Comparison of ENCODE assay signal across 7 mouse cellular contexts in the genomic region with DNA sequence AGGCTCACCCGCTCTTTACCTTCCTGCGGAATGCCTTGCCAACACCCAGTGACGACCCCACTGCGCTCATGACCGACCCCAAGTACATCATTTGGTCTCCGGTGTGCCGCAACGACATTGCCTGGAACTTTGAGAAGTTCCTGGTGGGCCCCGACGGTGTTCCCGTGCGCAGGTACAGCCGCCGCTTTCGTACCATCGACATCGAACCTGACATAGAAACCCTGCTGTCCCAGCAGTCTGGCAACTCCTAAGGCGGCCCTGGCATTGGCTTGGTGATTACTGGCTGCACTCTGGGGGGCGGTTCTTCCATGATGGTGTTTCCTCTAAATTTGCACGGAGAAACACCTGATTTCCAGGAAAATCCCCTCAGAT. TPM values are rescaled to one million over a fixed set of nuclear protein-coding genes. Genes with fewer than 3 reads are reported as not detected.
DNase-seq lines count a peak whose midpoint lies in the region; ATAC-seq and TF ChIP-seq lines count a peak whose summit lies in the region.

No protein-coding gene starts in this region.

- TF ChIP-seq CTCF in CH12.LX (conservative IDR thresholded peaks at IDR 0.05 in 1 of 2, IDR thresholded peaks at IDR 0.05 in 1 of 2; ENCODE audit: low read depth in 2 of 2, low read length in 2 of 2), result no peak

- no peak for TF ChIP-seq EP300 in CH12.LX (IDR thresholded peaks at IDR 0.05; ENCODE audit: low read length)

- H3K9ac ChIP-seq in CH12.LX (ENCODE audit: insufficient read depth, low read depth), result peak overlapping the region; percentile 81
- H3K9ac ChIP-seq in embryonic facial prominence, embryonic 14.5 days (ENCODE audit: low read depth, low read length), result peak overlapping the region; percentile 94
- peak overlapping the region; percentile 99 for H3K9ac ChIP-seq in liver, embryonic 13.5 days
- peak overlapping the region; percentile 84 for H3K9ac ChIP-seq in neural tube, embryonic 15.5 days (replicated peaks)

- H3K4me2 ChIP-seq in CH12.LX (ENCODE audit: insufficient read depth, low read depth, poor library complexity, severe bottlenecking), result peak overlapping the region; percentile 75
- H3K4me2 ChIP-seq in embryonic facial prominence, embryonic 14.5 days (ENCODE audit: low read depth, low read length), result peak overlapping the region; percentile 80
- H3K4me2 ChIP-seq in liver, embryonic 13.5 days, result peak overlapping the region; percentile 76
- peak overlapping the region; percentile 71 for H3K4me2 ChIP-seq in neural tube, embryonic 15.5 days

- TF ChIP-seq POLR2A in CH12.LX (IDR thresholded peaks at IDR 0.05; ENCODE audit: low read depth, low read length), result no peak

- no peaks in the 10 kb centered on the region for H3K27me3 ChIP-seq in CH12.LX (replicated peaks)
- no peaks in the 10 kb centered on the region for H3K27me3 ChIP-seq in embryonic facial prominence, embryonic 14.5 days (replicated peaks; ENCODE audit: control insufficient read depth, insufficient read depth, low read length)
- H3K27me3 ChIP-seq in hindbrain, embryonic 10.5 days (ENCODE audit: insufficient read depth, poor library complexity, severe bottlenecking), result no peaks in the 10 kb centered on the region
- H3K27me3 ChIP-seq in liver, embryonic 13.5 days, result no peaks in the 10 kb centered on the region
- H3K27me3 ChIP-seq in neural tube, embryonic 15.5 days (replicated peaks), result no peaks in the 10 kb centered on the region

- no peak for ATAC-seq in embryonic facial prominence, embryonic 14.5 days (ENCODE audit: low read depth)
- no peak for ATAC-seq in liver, embryonic 13.5 days (ENCODE audit: low read depth)
- peak; percentile 9; the same call in 1 of the 2 replicates for ATAC-seq in neural tube, embryonic 15.5 days (ENCODE audit: low FRiP score)

- H3K4me1 ChIP-seq in CH12.LX (ENCODE audit: control insufficient read depth in 1 of 2, insufficient read depth in 2 of 2), result peaks cover 14 to 38% of the 10 kb centered on the region in 2 experiments
- H3K4me1 ChIP-seq in embryonic facial prominence, embryonic 14.5 days (ENCODE audit: control insufficient read depth, insufficient read depth, low read length), result peaks cover 10% of the 10 kb centered on the region
- peaks cover 30% of the 10 kb centered on the region for H3K4me1 ChIP-seq in hindbrain, embryonic 10.5 days (replicated peaks)
- H3K4me1 ChIP-seq in liver, embryonic 13.5 days (replicated peaks), result peaks cover 63% of the 10 kb centered on the region
- H3K4me1 ChIP-seq in neural tube, embryonic 15.5 days, result peaks cover 29% of the 10 kb centered on the region

- peak overlapping the region; percentile 87 to 91 (median 89) for H3K4me3 ChIP-seq in CH12.LX (replicated peaks in 1 of 3; ENCODE audit: low read depth in 2 of 3, low read length in 2 of 3, poor library complexity in 1 of 3)
- peak overlapping the region; percentile 81 for H3K4me3 ChIP-seq in embryonic facial prominence, embryonic 14.5 days (ENCODE audit: low read depth, low read length)
- peak overlapping the region; percentile 86 for H3K4me3 ChIP-seq in hindbrain, embryonic 10.5 days
- H3K4me3 ChIP-seq in liver, embryonic 13.5 days (replicated peaks), result peak overlapping the region; percentile 92
- peak overlapping the region; percentile 74 for H3K4me3 ChIP-seq in neural tube, embryonic 15.5 days (replicated peaks)

- no peak for TF ChIP-seq RAD21 in CH12.LX (IDR thresholded peaks at IDR 0.05; ENCODE audit: low read depth, low read length)

- peak; percentile 44 for DNase-seq in CH12.LX (ENCODE audit: extremely low read depth)
- DNase-seq in T-cell, adult 2 months (ENCODE audit: low spot score), result peak; percentile 12
- no peak for DNase-seq in embryonic facial prominence, embryonic 14.5 days (ENCODE audit: low spot score)
- no peak for DNase-seq in hindbrain, embryonic 10.5 days (ENCODE audit: low spot score)
- peak; percentile 44 for DNase-seq in liver, embryonic 13.5 days
- DNase-seq in layer of hippocampus, postnatal 25 days (ENCODE audit: extremely low spot score in 1 of 2, low spot score in 1 of 2), result no peak

- peaks cover 11 to 34% of the 10 kb centered on the region in 2 experiments for H3K36me3 ChIP-seq in CH12.LX (replicated peaks in 1 of 2; ENCODE audit: control insufficient read depth in 1 of 2, insufficient read depth in 1 of 2, low read length in 1 of 2)
- H3K36me3 ChIP-seq in embryonic facial prominence, embryonic 14.5 days (ENCODE audit: control insufficient read depth, insufficient read depth, low read length), result peaks cover 22% of the 10 kb centered on the region
- peaks cover 37% of the 10 kb centered on the region for H3K36me3 ChIP-seq in hindbrain, embryonic 10.5 days
- peaks cover 49% of the 10 kb centered on the region for H3K36me3 ChIP-seq in liver, embryonic 13.5 days
- H3K36me3 ChIP-seq in neural tube, embryonic 15.5 days, result peaks cover 13% of the 10 kb centered on the region

- peak overlapping the region; percentile 81 for H3K27ac ChIP-seq in CH12.LX (ENCODE audit: insufficient read depth, low read depth)
- peak overlapping the region; percentile 95 for H3K27ac ChIP-seq in embryonic facial prominence, embryonic 14.5 days (replicated peaks; ENCODE audit: low read depth, low read length)
- peak overlapping the region; percentile 94 for H3K27ac ChIP-seq in hindbrain, embryonic 10.5 days
- peak overlapping the region; percentile 100 for H3K27ac ChIP-seq in liver, embryonic 13.5 days
- peak overlapping the region; percentile 94 for H3K27ac ChIP-seq in neural tube, embryonic 15.5 days (replicated peaks)

- in situ Hi-C loops in CH12.LX (cut with MboI; ENCODE audit: low pct_ligation_motif_present, low pct_unique_long_range_greater_than_20kb, low sequenced_read_pairs), result no loop called here

- H3K79me2 ChIP-seq in CH12.LX (replicated peaks; ENCODE audit: control insufficient read depth, extremely low read depth, insufficient read depth, poor library complexity, severe bottlenecking), result peaks cover 10% of the 10 kb centered on the region

- dilution Hi-C loops in CH12.LX (cut with MboI; ENCODE audit: extremely low pct_ligation_motif_present, extremely low pct_unique_long_range_greater_than_20kb, low sequenced_read_pairs), result no loop called here

- WGBS in embryonic facial prominence, embryonic 14.5 days, result 8% methylated on average over 20 of the region's 20 CpGs
- WGBS in hindbrain, embryonic 10.5 days, result 20% methylated on average over 20 of the region's 20 CpGs
- WGBS in liver, embryonic 13.5 days (ENCODE audit: insufficient replicate concordance), result 1% methylated on average over 20 of the region's 20 CpGs
- 11% methylated on average over 20 of the region's 20 CpGs for WGBS in neural tube, embryonic 15.5 days

- H3K9me3 ChIP-seq in CH12.LX (replicated peaks; ENCODE audit: low read length), result no peaks in the 10 kb centered on the region
- H3K9me3 ChIP-seq in embryonic facial prominence, embryonic 14.5 days (ENCODE audit: control insufficient read depth, low read length), result no peaks in the 10 kb centered on the region
- no peaks in the 10 kb centered on the region for H3K9me3 ChIP-seq in hindbrain, embryonic 10.5 days
- H3K9me3 ChIP-seq in liver, embryonic 13.5 days (replicated peaks), result no peaks in the 10 kb centered on the region
- H3K9me3 ChIP-seq in neural tube, embryonic 15.5 days (replicated peaks), result no peaks in the 10 kb centered on the region

RNA-seq across cellular contexts. Expression of gene Gpx1, which starts 1.2 kb away (rescaled TPM):
- total RNA-seq in CH12.LX (2012; rRNA removed) (506 and 595 TPM in 2 replicates), CH12.LX (2014; rRNA removed) (750 and 883 TPM in 2 replicates)
- polyA plus RNA-seq in CH12.LX (2012; ENCODE audit: insufficient read length, low read depth), result 694 and 813 TPM in 2 replicates
- polyA plus RNA-seq in embryonic facial prominence, embryonic 14.5 days (2014; fragmentation: Nextera tagmentation; extraction: Ambion mirVana), result 671 and 689 TPM in 2 replicates
- 816 and 892 TPM in 2 replicates for polyA plus RNA-seq in hindbrain, embryonic 10.5 days (2016; fragmentation: Nextera tagmentation; extraction: Ambion mirVana)
- polyA plus RNA-seq in liver, embryonic 13.5 days (2015; fragmentation: Nextera tagmentation; extraction: Ambion mirVana), result 6,829 and 6,884 TPM in 2 replicates
- polyA plus RNA-seq in neural tube, embryonic 15.5 days (2015; fragmentation: Nextera tagmentation; extraction: Ambion mirVana), result 460 and 559 TPM in 2 replicates
- 10 to 100 TPM; 64.8 to 76.7 TPM for total RNA-seq in layer of hippocampus, postnatal 25 days (2021)

RNA-seq across cellular contexts. Expression of gene Usp4, which starts 7.8 kb away (rescaled TPM):
- total RNA-seq in CH12.LX (2012; rRNA removed), result 72.8 and 74.6 TPM in 2 replicates
- total RNA-seq in CH12.LX (2014; rRNA removed), result 50.6 and 52.1 TPM in 2 replicates
- polyA plus RNA-seq in CH12.LX (2012; ENCODE audit: insufficient read length, low read depth), result 86.3 and 93.5 TPM in 2 replicates
- polyA plus RNA-seq in embryonic facial prominence, embryonic 14.5 days (2014; fragmentation: Nextera tagmentation; extraction: Ambion mirVana), result 88.9 and 94.2 TPM in 2 replicates
- polyA plus RNA-seq in hindbrain, embryonic 10.5 days (2016; fragmentation: Nextera tagmentation; extraction: Ambion mirVana), result 124 and 128 TPM in 2 replicates
- 67.0 and 71.0 TPM in 2 replicates for polyA plus RNA-seq in liver, embryonic 13.5 days (2015; fragmentation: Nextera tagmentation; extraction: Ambion mirVana)
- polyA plus RNA-seq in neural tube, embryonic 15.5 days (2015; fragmentation: Nextera tagmentation; extraction: Ambion mirVana), result 110 and 111 TPM in 2 replicates
- 100 to 1,000 TPM; 102 to 108 TPM for total RNA-seq in layer of hippocampus, postnatal 25 days (2021)

RNA-seq across cellular contexts. Expression of gene Tcta, which starts 33.9 kb away (rescaled TPM):
- total RNA-seq in CH12.LX (2012; rRNA removed) (5.0 and 8.7 TPM in 2 replicates), CH12.LX (2014; rRNA removed) (7.3 and 7.4 TPM in 2 replicates)
- polyA plus RNA-seq in CH12.LX (2012; ENCODE audit: insufficient read length, low read depth), result 3.0 and 5.0 TPM in 2 replicates
- 38.2 and 47.8 TPM in 2 replicates for polyA plus RNA-seq in embryonic facial prominence, embryonic 14.5 days (2014; fragmentation: Nextera tagmentation; extraction: Ambion mirVana)
- 20.7 and 32.7 TPM in 2 replicates for polyA plus RNA-seq in hindbrain, embryonic 10.5 days (2016; fragmentation: Nextera tagmentation; extraction: Ambion mirVana)
- 12.7 TPM in 2 replicates for polyA plus RNA-seq in liver, embryonic 13.5 days (2015; fragmentation: Nextera tagmentation; extraction: Ambion mirVana)
- 49.2 and 52.0 TPM in 2 replicates for polyA plus RNA-seq in neural tube, embryonic 15.5 days (2015; fragmentation: Nextera tagmentation; extraction: Ambion mirVana)
- total RNA-seq in layer of hippocampus, postnatal 25 days (2021), result 10 to 100 TPM; 36.0 to 37.9 TPM

RNA-seq across cellular contexts. Expression of gene Rhoa, which starts 33.9 kb away (rescaled TPM):
- total RNA-seq in CH12.LX (2012; rRNA removed) (84.0 and 96.9 TPM in 2 replicates), CH12.LX (2014; rRNA removed) (231 and 243 TPM in 2 replicates)
- polyA plus RNA-seq in CH12.LX (2012; ENCODE audit: insufficient read length, low read depth), result 308 TPM in 2 replicates
- polyA plus RNA-seq in embryonic facial prominence, embryonic 14.5 days (2014; fragmentation: Nextera tagmentation; extraction: Ambion mirVana), result 326 and 351 TPM in 2 replicates
- polyA plus RNA-seq in hindbrain, embryonic 10.5 days (2016; fragmentation: Nextera tagmentation; extraction: Ambion mirVana), result 271 and 385 TPM in 2 replicates
- polyA plus RNA-seq in liver, embryonic 13.5 days (2015; fragmentation: Nextera tagmentation; extraction: Ambion mirVana), result 235 and 296 TPM in 2 replicates
- polyA plus RNA-seq in neural tube, embryonic 15.5 days (2015; fragmentation: Nextera tagmentation; extraction: Ambion mirVana), result 261 and 304 TPM in 2 replicates
- 100 to 1,000 TPM; 167 to 187 TPM for total RNA-seq in layer of hippocampus, postnatal 25 days (2021)

RNA-seq across cellular contexts. Expression of gene Amt, which starts 43.2 kb away (rescaled TPM):
- 2.2 and 2.7 TPM in 2 replicates for total RNA-seq in CH12.LX (2012; rRNA removed)
- total RNA-seq in CH12.LX (2014; rRNA removed), result 1.1 and 1.3 TPM in 2 replicates
- 1.5 and 2.1 TPM in 2 replicates for polyA plus RNA-seq in CH12.LX (2012; ENCODE audit: insufficient read length, low read depth)
- polyA plus RNA-seq in embryonic facial prominence, embryonic 14.5 days (2014; fragmentation: Nextera tagmentation; extraction: Ambion mirVana), result 6.1 and 6.2 TPM in 2 replicates
- 31.4 and 34.7 TPM in 2 replicates for polyA plus RNA-seq in hindbrain, embryonic 10.5 days (2016; fragmentation: Nextera tagmentation; extraction: Ambion mirVana)
- polyA plus RNA-seq in liver, embryonic 13.5 days (2015; fragmentation: Nextera tagmentation; extraction: Ambion mirVana), result 14.0 and 14.1 TPM in 2 replicates
- 24.2 and 30.5 TPM in 2 replicates for polyA plus RNA-seq in neural tube, embryonic 15.5 days (2015; fragmentation: Nextera tagmentation; extraction: Ambion mirVana)
- 10 to 100 TPM; 28.5 to 31.6 TPM for total RNA-seq in layer of hippocampus, postnatal 25 days (2021)

Comparison
In these comparisons a context has a peak if more than half of its experiments do, and no peak if none do; other contexts are left out.
1. DNase-seq: peak in CH12.LX (single experiment), T-cell, adult 2 months (single experiment) and liver, embryonic 13.5 days (single experiment); none in embryonic facial prominence, embryonic 14.5 days (single experiment), hindbrain, embryonic 10.5 days (single experiment) and layer of hippocampus, postnatal 25 days (0 of 2).
2. Peak in every context shown above with its lines, with median percentiles within 50 percentile points of each other: H3K27ac ChIP-seq, H3K4me2 ChIP-seq, H3K4me3 ChIP-seq and H3K9ac ChIP-seq.